Mouse (Mus musculus) lung, postnatal 0 days (tissue): ENCODE data around the gene Stat4.

ENCODE experiments used
- CTCF ChIP-seq: IDR thresholded peaks from 2 replicates; pipeline ENCODE4 v1.5.1; 2016; ENCODE audit warnings: antibody characterized with exemption, mild to moderate bottlenecking
- EP300 ChIP-seq: IDR thresholded peaks from 2 replicates; pipeline ENCODE4 v1.6.1; 2016; ENCODE audit warnings: antibody characterized with exemption, mild to moderate bottlenecking, control low read depth

DNA sequence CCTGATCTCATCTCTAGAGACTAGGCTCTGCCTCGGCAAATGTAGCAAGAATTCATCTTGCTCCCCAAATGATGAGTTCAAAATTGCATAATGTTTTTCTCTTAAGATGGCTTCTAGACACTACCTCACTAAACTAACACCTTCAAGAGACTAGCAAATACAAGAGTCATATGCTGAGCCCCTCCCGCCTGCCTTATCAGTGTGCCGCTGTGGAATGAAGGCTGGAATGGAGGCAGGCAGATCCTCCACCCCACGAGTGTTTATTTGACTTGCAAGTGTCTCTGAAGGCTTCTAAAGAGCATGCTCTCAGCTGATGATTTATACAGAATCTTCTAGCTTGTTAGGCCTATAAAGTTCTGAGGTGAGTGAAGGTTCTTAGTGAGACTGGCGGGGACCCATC is 11.4 kb upstream of the Stat4 start:
- peak; percentile 96 for TF ChIP-seq EP300
- no peak for TF ChIP-seq CTCF
